Mouse (Mus musculus) forebrain, embryonic 16.5 days (tissue): Measurements from ENCODE around the gene Sorbs1. TPM values are rescaled to one million over a fixed set of nuclear protein-coding genes. Genes with fewer than 3 reads are reported as not detected.

Source experiments
- ATAC-seq: fragments of 200-750 bp; cut with Nextera tagmentation; 2 replicates; pipeline ENCODE4 v1.8.0; 2017; ENCODE audit warnings: mild to moderate bottlenecking, moderate library complexity
- H3K27ac ChIP-seq: fragments of 300-500 bp; sonication (generic); 2 replicates; pipeline ENCODE4 v1.5.1; 2014; ENCODE audit warnings: low read length, control low read depth
- H3K27me3 ChIP-seq: fragments of 300-500 bp; sonication (generic); replicated peaks from 2 replicates; pipeline ENCODE4 v1.6.1; 2014; ENCODE audit warnings: low read length; ENCODE audit not compliant: control insufficient read depth, insufficient read depth
- H3K36me3 ChIP-seq: fragments of 300-500 bp; sonication (generic); 2 replicates; pipeline ENCODE4 v1.6.1; 2014; ENCODE audit not compliant: control insufficient read depth, insufficient read depth
- H3K4me1 ChIP-seq: fragments of 300-500 bp; sonication (generic); replicated peaks from 2 replicates; pipeline ENCODE4 v1.6.1; 2014; ENCODE audit warnings: low read length; ENCODE audit not compliant: control insufficient read depth, insufficient read depth
- H3K4me2 ChIP-seq: fragments of 300-500 bp; sonication (generic); 2 replicates; pipeline ENCODE4 v1.6.1; 2014; ENCODE audit warnings: mild to moderate bottlenecking, low read length, control low read depth
- H3K4me3 ChIP-seq: fragments of 300-500 bp; sonication (generic); replicated peaks from 2 replicates; pipeline ENCODE4 v1.5.1; 2014; ENCODE audit warnings: mild to moderate bottlenecking, low read length, control low read depth
- H3K9ac ChIP-seq: fragments of 300-500 bp; sonication (generic); replicated peaks from 2 replicates; pipeline ENCODE4 v1.6.1; 2014; ENCODE audit warnings: low read depth, low read length, control low read depth
- H3K9me3 ChIP-seq: fragments of 300-500 bp; sonication (generic); 2 replicates; pipeline ENCODE4 v1.6.1; 2016; ENCODE audit warnings: low read length; ENCODE audit not compliant: control insufficient read depth
- WGBS: fragments of 180-500 bp; shearing (Covaris S2); extraction: QIAGEN DNeasy Blood & Tissue Kit; methylation state at CpG from one replicate; pipeline ENCODE4 v1.1.7; 2014; 5-methylcytosine and 5-hydroxymethylcytosine counted together
- polyA plus RNA-seq: library from polyadenylated mRNA; unstranded; fragments of >200 nt; fragmentation: Nextera tagmentation; extraction: Ambion mirVana; gene quantifications from 2 replicates; pipeline ENCODE4 v1.2.1, GENCODE M21; 2015

Gene Sorbs1
- polyA plus RNA-seq, 1 experiment from 2014 or later: 128 TPM

DNA sequence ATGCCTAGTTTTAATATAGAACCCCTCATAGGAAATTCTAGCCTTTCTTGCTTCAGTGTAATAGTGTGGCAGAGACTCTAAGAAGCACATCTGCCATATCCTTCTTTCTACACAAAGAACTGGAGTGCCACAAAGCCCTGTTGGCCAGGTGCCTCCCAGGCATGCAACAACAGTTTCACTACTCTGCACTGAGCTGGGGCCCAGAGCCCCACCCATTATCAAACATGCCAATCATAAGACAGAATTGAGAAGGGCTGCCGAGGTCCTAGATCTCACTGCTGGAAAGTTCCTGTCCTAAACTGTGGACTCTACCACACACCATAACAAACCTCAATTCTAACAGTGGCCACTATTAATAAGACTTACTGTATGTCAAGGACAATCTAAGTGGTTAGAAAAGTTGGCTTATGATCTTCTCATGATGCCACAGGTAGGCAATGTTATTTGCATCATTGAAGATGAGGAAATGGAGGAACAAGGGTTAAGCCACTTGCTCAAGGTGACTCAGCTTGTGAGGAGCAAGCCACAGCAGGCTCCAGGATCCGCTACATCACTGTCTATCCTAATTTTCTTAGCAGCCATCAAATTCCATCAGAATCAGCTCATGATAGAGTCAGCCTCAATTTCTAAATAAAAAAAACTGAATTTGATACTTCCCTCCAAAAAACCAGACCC lies 257.1 kb downstream of the Sorbs1 start:
- no peaks in the 10 kb centered on the region for H3K27me3 ChIP-seq
- no peak overlapping the region for H3K4me2 ChIP-seq
- no peaks in the 10 kb centered on the region for H3K9me3 ChIP-seq
- no peaks in the 10 kb centered on the region for H3K4me1 ChIP-seq
- no peak overlapping the region for H3K9ac ChIP-seq
- H3K27ac ChIP-seq: no peak overlapping the region
- H3K36me3 ChIP-seq: no peaks in the 10 kb centered on the region
- no peak overlapping the region for H3K4me3 ChIP-seq
- 72% methylated on average over 2 of the region's 2 CpGs for WGBS
- ATAC-seq: no peak

DNA sequence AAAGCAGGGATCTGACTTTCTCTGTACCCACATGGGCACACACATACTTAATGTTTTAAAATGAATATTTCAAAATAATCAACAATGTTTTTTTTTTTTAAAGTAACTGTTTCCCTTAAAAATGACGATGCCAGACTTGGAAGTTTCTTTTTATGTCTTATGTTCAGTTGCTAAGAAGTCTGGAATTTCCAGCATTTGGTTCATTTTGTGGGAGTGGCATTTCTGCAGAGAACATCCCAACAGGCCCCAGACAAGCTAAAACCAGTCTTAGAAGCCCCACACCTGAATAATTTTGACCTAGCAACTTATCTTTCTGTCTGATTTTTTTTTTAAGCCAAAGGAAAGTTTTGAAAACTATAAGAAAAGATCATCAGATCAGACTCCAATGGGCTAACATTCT lies 258.0 kb downstream of the Sorbs1 start:
- Histone ChIP-seq H3K36me3 (no peaks in the 10 kb centered on the region), H3K4me2 (no peak overlapping the region), H3K27ac (no peak overlapping the region), H3K4me1 (no peaks in the 10 kb centered on the region), H3K4me3 (no peak overlapping the region), H3K9me3 (no peaks in the 10 kb centered on the region), H3K9ac (no peak overlapping the region), H3K27me3 (no peaks in the 10 kb centered on the region)
- ATAC-seq: no peak
- WGBS: 84% methylated on average over 1 of the region's 1 CpGs

DNA sequence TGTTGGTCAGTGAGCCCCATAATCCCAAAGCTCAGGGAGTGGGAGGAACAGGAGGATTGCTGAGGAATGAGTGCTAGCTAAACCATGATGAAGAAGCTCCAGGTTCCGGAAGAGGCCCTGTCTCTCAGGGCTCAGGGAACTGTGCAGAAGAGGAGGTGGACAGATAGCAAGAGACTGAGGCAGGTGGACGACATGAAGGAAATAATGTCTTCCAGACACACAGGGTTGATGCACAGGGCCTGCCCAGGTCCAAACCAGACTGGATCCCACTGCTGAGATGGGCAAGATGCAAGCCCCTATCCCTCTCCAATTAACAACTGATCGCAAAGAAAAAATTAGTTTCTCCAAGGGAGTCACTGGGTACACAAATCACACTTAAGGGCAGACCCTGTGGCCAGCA lies 258.8 kb downstream of the Sorbs1 start:
- Histone ChIP-seq H3K4me1 (no peaks in the 10 kb centered on the region), H3K4me3 (no peak overlapping the region), H3K9ac (no peak overlapping the region), H3K9me3 (no peaks in the 10 kb centered on the region), H3K27me3 (no peaks in the 10 kb centered on the region), H3K36me3 (no peaks in the 10 kb centered on the region), H3K27ac (no peak overlapping the region), H3K4me2 (no peak overlapping the region)
- no peak for ATAC-seq
- WGBS: 93% methylated on average over 3 of the region's 3 CpGs

DNA sequence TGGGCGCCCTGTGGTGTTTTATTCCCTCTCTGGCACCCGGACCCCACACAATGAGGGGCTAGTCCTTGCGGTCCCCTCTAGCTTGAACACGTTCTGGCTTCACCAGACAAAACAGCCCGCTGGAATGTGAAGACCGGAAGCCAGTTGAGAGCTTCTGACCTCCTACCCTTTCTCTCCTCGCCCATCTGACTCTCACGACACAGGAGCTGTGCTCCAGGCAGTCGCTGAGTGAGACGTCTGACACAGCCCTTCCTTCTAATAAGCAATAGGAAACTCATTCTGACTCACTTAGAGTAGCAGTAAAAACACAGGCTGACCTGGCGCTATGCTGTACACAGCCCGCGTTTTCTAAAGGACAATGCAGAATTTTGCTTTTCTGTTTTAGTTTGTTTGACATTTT lies 259.8 kb downstream of the Sorbs1 start:
- Histone ChIP-seq H3K36me3 (no peaks in the 10 kb centered on the region), H3K27ac (no peak overlapping the region), H3K4me2 (no peak overlapping the region), H3K4me3 (no peak overlapping the region), H3K4me1 (no peaks in the 10 kb centered on the region), H3K9me3 (no peaks in the 10 kb centered on the region), H3K9ac (no peak overlapping the region), H3K27me3 (no peaks in the 10 kb centered on the region)
- WGBS: 80% methylated on average over 13 of the region's 13 CpGs
- ATAC-seq: no peak

DNA sequence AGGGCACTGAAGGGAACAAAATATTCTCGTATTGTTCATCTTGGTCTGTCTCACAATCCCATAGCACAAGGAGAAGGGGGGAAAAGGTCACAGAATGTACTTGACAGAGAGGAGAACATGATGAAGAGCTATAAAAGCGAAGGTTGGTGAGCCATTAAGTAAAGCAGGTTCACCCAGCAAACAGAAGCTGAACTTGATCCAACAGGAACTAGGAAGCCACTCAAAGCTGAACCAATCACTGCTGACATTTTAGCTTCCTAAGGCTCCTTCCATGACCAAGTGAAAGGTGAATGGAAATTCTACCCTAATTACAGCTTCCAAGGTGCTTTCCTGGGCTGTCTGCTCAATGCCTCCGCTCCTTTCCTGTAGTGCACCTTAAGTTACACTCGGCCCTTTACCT lies 262.5 kb downstream of the Sorbs1 start:
- Histone ChIP-seq H3K9ac (no peak overlapping the region), H3K27me3 (no peaks in the 10 kb centered on the region), H3K27ac (no peak overlapping the region), H3K4me1 (no peaks in the 10 kb centered on the region), H3K4me3 (no peak overlapping the region), H3K36me3 (no peaks in the 10 kb centered on the region), H3K4me2 (no peak overlapping the region), H3K9me3 (no peaks in the 10 kb centered on the region)
- no peak for ATAC-seq
- WGBS: 86% methylated on average over 4 of the region's 4 CpGs

DNA sequence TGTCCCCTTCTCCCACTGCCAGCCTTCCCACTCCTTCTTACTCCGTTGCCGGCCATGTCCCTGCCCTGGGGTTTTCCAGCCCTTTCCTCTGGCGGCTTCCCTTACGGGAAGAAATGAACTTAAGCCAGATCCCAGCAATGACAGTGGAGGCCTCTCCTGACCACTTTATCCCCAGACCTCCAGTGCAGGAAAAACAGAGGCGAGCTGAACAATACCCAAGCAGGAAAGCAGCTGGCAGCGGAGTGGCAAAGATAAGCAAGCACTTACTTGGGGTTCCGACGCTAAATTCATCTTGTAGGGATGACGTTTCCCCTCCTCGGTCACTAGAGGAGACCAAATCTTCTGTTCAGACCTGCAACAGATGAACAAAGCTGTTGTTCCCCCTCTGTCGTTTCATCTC lies 264.2 kb downstream of the Sorbs1 start:
- Histone ChIP-seq H3K27me3 (no peaks in the 10 kb centered on the region), H3K4me1 (no peaks in the 10 kb centered on the region), H3K4me3 (no peak overlapping the region), H3K9me3 (no peaks in the 10 kb centered on the region), H3K36me3 (no peaks in the 10 kb centered on the region), H3K9ac (no peak overlapping the region), H3K4me2 (no peak overlapping the region), H3K27ac (no peak overlapping the region)
- WGBS: 80% methylated on average over 11 of the region's 11 CpGs
- no peak for ATAC-seq

DNA sequence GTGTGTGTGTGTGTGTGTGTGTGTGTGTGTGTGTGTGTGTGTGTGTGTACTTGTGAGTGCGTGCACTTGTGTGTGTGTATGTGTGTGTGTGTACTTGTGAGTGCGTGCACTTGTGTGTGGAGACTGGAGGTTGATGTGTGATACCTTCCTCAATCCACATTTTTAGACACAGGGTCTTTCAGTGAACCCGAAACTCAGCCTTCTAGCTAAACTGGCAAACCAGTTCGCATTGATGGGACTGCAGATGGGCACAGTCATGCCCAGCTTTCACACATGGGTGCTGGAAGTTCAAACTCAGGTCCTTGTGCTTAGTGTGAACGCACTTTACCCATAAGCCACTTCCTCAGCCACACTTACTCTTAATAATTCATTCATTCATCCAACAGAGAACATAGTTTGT lies 265.1 kb downstream of the Sorbs1 start:
- no peak for ATAC-seq
- H3K4me2 ChIP-seq: no peak overlapping the region
- no peak overlapping the region for H3K9ac ChIP-seq
- no peaks in the 10 kb centered on the region for H3K4me1 ChIP-seq
- no peak overlapping the region for H3K4me3 ChIP-seq
- 98% methylated on average over 5 of the region's 5 CpGs for whole genome bisulfite sequencing
- no peak overlapping the region for H3K27ac ChIP-seq
- no peaks in the 10 kb centered on the region for H3K27me3 ChIP-seq
- no peaks in the 10 kb centered on the region for H3K9me3 ChIP-seq
- H3K36me3 ChIP-seq: no peaks in the 10 kb centered on the region

DNA sequence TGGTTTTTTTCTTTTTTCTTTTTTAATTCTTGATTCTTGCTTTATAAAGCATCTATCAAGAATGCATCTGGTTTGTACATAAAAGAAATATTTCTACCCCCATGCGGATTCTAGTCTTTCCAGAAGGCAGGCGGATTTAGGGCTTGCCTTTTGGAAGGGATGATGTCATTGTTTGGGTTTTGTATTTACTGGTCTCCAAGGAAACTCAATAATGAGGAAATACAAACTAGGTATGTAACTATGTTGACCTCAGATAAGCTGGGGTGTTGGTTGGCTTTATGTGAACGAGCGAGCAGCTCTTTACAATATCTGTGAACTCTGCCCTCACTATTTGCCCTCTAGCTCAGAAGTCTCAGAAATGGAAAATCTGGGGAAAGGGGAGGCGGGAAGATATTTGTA lies 266.3 kb downstream of the Sorbs1 start:
- H3K36me3 ChIP-seq: no peaks in the 10 kb centered on the region
- no peak overlapping the region for H3K9ac ChIP-seq
- no peak overlapping the region for H3K4me2 ChIP-seq
- no peaks in the 10 kb centered on the region for H3K27me3 ChIP-seq
- H3K4me1 ChIP-seq: no peaks in the 10 kb centered on the region
- no peak overlapping the region for H3K4me3 ChIP-seq
- no peak overlapping the region for H3K27ac ChIP-seq
- no peak for ATAC-seq
- 15% methylated on average over 5 of the region's 5 CpGs for WGBS
- no peaks in the 10 kb centered on the region for H3K9me3 ChIP-seq

DNA sequence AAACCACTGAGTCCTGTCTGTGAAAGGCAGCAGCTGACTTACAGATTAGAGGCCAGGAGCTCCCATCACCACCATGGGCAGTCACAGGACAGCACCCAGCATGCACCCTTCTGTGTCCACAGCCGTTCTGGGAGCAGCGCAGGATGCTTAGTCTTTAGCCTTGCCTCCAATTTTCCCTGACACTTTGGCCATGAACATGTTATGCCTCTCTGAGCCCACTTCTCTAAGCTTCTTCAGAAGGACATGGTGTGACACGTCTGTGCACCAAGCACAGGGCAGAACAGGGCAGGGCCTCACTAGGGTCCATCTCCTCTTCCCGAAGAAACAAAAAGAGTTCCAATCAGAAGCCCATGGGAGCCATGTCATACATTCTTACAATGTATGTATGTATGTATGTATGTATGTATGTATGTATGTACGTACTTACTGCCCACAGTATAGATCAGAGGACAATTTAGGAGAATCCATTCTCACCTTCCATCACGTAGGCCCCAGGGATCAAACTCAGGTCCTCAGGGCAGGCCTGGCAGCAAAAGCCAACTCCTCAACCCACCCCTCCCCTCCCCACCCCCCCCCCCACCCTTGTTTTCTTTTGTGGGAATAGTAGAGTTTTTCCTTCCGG lies 266.8 kb downstream of the Sorbs1 start:
- H3K27me3 ChIP-seq: no peaks in the 10 kb centered on the region
- H3K27ac ChIP-seq: no peak overlapping the region
- no peaks in the 10 kb centered on the region; the same call in 1 of the 2 replicates for H3K4me1 ChIP-seq
- no peaks in the 10 kb centered on the region for H3K9me3 ChIP-seq
- H3K36me3 ChIP-seq: no peaks in the 10 kb centered on the region
- no peak overlapping the region for H3K4me2 ChIP-seq
- H3K4me3 ChIP-seq: no peak overlapping the region
- 61% methylated on average over 7 of the region's 7 CpGs for WGBS
- no peak for ATAC-seq
- no peak overlapping the region for H3K9ac ChIP-seq
